Mouse (Mus musculus): Measurements from ENCODE around the gene Tmem185b.

Gene Tmem185b

DNA sequence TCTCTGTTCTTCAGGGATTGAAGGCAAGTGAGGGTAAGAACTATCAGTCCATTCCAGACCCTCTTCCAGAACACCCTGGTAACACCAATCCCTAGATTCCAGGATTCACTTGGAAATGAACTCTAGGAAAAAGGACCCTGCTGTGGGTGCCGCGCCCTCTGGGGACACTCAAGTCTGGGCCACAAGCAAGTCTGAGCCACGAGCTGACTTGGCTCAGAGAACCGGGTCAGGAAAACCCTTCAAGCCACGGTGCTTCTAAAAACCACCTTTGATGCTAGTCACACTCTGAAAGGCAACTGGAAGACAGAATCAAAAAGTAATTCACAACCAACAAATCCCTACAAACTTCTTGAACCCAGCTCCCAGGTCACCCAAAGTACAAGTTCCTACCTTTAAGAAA is 22.2 kb upstream of the Tmem185b start:
- DNase-seq: no peak

DNA sequence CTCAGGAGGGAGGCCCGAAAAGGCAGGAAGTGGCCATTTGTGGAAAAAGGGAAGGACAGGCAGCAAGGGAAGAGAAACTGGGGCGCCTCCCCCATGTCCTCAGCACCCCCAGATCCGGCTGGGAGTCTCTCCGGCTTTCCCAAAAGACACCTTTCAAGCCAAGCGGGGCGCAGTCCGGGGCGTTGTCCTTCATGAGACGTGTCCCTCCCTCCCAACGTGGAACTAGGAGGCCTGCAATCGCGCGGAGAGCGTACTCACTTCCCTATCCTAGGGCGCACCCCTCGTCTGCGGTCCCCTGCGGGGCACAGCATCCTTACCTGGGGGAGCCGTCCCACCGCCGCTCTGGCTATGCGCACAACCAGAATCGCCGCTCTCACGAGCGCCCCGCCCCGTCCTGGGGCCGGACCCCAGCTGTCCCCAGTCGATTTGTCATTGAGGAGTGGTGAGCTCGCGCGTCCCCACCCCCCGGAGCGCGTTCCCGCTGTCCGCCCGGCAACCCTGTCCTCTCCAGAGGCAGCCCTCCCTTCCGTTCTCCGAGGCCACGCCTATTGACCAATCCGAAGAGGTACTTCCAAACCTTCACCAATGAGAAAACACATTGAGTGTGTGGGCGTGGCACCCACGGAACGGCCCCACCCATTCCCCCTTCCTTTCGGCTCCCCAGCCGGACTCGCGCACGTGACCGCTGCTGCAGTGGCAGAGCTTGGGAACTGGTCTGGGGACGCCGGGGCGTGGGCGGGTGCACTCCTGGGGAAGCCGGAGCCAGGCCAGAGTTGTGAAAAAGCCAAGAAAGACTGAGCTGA is 21.5 kb upstream of the Tmem185b start, which contains the start of gene Ralb:
TSS of gene Ralb (minus strand) at position 535 of the 803 bp plus-strand sequence.
- DNase-seq: peak; percentile 99

DNA sequence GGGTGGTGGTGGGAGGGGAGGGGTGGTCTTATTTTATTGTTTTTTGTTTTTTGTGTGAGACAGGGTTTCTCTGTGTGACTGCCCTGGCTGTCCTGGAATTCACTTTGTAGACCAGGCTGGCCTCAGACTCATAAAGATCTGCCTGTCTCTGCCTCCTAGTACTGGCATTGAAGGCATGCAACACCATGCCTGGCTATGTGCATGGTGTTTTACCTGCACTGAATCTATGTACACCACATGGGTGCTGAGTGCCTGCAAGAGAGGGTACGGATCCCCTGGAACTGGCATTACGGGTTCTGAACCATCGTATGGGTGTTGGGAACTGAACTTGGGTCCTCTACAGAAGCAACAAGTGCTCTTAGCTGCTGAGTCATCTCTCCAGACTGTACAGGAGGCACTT is 20.0 kb upstream of the Tmem185b start:
- DNase-seq: no peak

DNA sequence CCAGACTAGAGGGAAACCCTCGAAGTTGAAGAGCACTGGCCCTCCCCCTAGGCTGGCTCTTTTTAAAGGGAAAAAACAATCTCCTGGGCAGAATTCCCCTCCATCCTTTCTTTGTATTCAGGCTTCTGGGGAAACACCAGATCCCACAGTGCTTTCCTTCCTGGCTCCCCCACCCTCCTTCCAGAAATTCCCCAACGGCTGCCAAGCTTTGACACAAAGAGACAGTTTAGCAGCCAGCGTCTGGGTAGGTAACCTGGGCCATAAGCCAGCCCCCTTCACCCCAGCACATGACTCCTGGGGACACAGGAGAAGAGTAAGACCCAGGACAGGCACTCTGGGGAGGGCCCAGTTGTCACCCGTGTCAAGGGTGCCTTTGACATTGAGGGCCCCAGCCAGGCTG is 17.4 kb upstream of the Tmem185b start:
- DNase-seq: peak; percentile 57 to 67

DNA sequence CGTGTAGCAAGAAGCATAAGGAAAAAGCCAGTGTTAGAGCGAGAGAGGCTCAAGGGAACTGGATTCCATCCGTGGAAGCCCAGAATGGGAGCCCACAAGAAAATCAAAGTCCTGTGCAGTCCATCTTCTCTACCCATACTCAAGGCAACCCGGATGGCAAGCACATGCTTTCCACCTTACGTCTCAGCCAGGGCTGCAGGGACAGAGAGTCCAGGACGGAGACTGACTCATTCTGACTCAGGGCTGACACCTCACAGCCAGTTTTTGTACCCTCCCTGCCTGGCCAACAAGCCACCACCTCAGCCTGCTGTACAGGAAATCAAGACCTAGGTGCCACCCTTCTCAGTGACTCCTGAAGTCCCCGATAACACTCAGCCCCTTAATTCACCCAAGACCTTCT is 16.5 kb upstream of the Tmem185b start:
- DNase-seq: no peak

DNA sequence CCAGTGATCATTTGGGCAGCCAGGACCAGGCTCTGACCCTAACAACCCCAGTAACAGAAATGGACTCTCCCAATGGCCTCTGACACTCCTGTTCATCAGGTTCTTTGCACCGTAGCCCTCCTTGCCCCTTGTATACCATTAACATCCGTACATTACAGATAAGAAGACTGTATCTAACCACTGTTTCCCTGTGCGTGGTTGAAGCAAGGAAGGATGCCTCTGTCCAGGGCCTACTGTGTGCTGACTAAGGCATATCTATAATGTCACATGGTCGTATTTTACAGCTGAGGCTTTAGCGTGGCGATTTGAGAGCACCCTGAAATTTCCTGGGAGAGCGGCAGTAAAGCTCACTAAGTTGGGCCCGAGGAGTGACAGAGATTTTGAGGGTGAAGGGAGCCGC is 15.6 kb upstream of the Tmem185b start:
- DNase-seq: no peak

DNA sequence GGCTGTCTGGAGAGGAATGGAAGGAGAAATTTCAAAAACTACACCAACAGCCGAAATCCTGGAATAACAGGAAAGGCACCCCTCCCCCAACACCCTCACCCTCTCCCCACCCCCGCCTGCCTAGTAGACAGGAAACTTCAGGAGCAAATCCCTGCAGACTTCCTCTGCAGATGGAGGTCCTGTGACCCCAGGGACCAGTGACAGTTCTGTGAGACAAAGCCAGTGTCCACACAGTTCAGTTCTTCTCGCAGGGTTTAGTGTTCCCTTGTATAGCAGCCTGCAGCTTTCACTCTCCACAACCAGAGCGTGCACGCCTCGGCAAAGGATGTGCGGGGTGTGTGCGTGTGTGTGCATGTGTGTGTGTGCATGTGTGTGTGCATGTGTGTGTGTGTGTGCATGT is 15.1 kb upstream of the Tmem185b start:
- DNase-seq: no peak

DNA sequence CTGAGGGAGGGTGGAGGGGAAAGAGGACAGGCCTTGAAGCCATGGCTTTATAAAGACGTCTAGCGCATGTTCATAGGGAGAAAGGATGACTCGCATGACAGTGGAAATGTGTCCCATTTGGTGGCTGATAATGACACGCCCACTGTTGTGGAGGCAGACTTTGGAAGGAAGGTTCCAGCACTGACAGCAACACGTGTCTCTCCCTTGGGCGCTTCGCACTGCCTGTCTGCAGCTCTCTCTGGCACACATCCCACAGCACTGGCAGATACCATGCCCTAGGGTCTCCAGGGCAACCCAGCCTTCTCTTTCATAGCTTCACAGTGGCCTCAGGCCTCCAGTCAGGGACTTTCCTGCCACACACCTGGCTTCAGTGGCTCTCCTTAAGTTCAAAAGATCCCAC is 7.9 kb upstream of the Tmem185b start:
- DNase-seq: no peak

DNA sequence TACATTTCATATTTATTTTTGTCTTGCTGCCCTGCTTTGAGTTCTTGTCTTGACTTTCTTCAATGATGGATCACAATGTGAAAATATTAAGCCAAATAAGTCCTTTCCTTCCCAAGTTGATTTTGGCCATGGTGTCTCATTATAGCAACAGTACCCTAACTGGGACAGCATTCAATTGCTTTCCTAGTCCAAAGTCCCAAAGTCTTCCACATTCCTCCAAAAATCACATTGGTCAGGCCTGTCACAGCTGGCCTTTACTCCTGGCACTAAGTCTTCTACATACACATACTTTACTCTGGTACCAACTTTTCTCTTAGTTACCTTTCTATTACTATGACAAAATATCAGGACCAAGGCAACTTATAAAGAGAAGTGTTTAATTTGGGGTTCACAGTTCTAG is 7.2 kb upstream of the Tmem185b start:
- no peak for DNase-seq

DNA sequence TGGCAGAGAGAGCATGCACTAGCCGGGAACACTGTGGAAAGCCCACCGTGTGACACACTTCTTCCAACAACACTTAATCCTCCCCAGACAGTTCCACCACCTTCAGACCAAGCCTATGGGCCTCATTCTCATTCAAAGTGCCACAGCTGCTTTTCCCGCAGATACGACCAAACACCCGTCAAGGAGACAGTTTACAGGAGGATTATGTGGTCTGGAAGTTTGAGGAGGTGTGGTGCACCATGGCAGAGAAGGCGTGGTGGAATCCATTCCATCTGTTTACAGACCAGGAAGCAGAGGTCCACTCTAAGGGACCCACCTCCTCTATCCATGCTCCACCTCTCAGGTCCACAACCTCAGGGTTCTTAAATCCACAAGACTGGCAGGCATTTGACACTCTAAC is 6.7 kb upstream of the Tmem185b start:
- no peak for DNase-seq

DNA sequence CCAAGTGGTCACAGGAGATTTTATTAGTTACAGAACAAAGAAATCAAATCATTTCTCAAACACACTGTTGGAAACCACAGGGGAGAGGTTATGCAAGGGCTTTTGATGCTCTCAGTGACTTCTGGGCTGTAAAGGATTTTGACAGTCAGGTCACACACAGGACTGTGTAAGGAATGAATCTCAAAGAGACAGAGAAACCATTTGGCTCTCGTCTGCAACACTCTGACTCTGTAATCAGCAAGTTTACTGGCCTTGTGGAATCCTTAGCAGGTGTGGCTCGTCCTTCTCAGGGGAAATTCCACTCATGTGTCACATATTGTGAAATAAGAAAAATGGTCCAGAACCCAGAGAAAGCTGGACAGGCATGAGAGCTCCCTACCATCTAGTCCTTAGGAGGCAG is 4.9 kb upstream of the Tmem185b start:
- DNase-seq: no peak

DNA sequence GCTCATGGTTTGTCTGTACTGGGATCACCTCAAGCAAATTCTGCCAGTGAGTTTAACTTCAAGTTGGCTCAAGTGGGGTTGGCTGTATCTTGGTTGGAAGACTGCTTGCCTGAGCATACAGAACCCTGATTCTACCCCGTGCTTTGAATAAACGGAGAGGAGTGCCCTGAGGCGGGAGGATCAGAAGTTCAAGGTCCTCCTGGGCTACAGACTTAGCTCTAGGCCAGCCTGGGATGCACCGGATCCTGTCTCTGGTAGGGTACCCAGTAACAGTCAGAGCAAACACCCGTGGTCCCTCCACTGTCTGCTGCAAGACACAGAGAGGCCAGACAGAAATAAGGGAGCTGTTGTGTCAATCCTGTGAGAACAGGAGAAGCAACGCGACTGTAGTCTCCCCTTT is 4.3 kb upstream of the Tmem185b start:
- DNase-seq: peak in 1 of 2 experiments; percentile 41

DNA sequence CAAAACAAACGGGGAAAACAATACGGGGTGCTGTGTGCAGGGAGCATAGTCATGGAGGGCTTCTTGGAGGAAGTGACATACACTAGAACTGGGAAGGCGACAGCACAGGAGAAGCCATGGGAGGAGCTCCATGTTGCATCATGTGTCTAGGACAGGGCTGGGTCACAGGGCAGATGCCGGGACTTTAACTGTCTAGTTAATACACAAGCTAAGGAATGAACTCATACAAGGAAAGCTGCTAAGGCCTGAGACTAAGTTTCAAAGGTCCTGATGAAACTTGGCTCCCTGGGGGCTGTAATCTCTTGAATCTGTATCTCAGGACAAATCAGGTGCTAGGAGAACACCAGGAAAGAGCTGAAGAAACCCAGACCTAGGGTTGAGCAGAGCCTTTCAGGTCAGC is 3.2 kb upstream of the Tmem185b start:
- peak; percentile 79 to 88 for DNase-seq

DNA sequence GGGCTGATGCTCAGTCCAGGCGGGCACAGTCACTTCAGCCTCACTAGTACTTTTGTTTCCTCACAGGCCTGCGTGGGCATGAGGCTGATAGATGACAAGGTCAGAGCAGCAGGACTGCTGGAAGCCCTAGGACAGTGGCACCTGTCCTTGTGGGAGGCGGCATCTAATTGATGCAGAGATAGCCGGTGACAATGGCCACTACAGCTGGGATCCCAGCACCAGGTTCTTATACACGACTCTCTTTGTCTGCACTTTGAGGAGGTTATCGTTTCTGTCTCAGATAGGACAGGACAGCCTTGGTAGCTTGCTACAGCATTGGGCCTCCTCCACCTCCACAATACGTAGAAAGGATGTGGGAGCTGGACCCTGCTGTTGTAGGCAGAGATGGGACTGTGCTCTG is 2.6 kb upstream of the Tmem185b start:
- no peak for DNase-seq

DNA sequence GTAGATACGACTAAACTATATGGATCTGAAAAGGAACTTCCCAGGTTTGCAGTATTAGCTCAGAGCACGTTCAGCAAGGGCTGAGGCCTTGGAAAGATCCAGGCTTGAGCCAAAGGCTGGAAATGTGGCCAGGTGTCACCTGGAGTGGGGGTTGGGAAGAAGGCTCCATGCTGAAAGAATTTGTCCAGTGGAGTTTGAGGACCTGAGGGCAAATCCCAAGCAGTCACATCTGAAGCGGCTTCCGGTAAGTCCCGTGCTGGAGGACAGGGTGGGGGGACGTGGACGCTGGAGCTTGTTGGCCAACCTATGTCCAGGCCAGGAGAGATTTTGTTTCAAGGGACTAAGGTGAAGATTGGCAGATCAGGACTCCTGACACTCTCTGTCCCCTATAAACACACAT is 2.1 kb upstream of the Tmem185b start:
- DNase-seq: peak; percentile 31 to 40

DNA sequence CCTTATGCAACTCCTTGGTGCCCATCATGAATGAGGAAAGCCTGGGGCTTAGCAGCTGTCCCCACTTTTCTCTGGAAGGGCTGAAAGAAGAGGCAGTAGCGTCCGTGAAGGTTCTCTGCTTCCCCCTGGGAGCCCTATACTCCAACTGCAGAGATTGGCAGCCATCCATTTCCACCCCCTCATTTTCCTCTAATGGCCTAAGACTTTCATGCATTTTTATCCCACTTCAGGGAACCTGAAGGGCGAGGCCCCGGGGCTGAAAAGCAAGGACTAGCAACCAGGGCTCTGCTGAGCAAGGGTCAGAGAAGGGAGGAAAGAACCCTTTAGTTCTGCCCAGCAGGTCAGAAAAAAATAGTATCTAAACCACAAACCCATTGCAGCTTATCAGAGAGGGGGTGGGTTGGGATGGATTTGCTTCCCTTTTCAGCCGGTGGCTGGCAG is 936 bp upstream of the Tmem185b start:
- peak in 1 of 2 experiments; percentile 37 for DNase-seq

DNA sequence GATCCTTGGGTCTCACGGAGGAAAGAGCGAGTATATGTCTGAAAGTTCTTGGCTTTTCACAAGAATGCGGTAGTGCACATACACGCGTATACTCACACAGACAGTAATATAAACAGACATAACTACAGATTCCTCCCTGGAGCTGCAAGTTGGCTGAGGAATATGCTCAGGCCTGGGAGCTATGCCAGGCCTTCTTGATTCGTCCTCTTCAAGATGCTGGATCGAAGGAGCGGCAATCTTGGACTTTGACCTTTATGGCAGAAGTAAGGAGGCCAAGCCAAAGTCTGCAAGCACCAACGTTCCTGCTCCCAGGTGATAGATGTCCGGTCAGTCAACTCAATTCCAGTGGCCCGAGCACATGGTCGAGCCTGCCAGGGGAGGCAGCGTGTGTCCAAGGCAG is 5.0 kb downstream of the Tmem185b start:
- peak; percentile 75 for DNase-seq

DNA sequence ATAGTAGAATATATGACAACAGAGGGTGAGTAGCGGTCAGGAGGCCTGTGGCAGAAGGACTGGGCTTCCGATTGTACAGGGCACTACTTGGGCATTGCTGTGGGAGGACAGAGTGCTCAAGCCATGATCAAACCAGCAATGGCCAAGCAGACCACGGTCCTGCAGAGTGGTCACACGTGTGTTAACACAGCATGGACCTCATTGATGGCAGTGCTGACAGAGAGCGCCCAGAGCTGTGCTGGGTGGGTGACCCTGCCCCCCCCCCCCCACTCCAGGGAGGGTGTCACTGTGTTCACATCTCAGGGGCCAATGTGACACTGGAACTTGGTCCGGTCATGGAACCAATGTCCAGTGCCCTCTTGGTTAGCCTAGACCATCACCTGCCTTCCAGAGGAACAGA is 6.2 kb downstream of the Tmem185b start:
- DNase-seq: no peak

DNA sequence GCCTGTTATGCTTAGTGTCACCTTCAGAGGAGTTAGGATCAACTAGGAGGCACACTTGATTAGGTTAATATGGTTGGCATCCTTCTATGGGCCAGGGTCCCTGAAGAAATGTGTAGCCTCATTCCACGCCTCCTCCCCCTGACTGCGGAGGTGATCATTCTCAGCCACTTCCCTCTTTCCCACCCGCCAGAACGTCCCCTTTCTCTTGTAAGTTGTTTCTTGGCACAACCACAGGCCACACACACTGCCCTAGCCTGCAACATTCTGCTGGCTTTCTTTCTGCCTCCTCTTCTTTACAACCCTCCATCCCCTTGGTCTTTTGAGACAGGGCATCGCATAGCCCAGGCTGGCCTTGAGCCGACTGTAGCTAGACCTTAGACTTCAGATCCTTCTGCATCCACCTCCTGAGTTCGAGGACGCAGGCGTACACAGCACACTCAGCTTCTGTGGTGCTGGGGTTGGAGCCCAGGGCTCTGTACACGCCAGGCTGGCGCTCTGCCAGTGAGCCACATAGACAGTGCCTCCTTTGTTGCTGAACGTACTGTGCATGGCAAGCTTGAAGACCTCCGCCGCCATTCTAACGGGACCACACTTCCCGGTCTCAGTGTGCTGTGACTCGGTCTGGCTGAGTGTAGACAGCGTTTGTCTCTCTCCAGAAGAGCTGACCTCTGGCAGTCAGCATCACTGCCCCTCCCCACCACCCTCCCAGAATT is 7.3 kb downstream of the Tmem185b start:
- no peak for DNase-seq

DNA sequence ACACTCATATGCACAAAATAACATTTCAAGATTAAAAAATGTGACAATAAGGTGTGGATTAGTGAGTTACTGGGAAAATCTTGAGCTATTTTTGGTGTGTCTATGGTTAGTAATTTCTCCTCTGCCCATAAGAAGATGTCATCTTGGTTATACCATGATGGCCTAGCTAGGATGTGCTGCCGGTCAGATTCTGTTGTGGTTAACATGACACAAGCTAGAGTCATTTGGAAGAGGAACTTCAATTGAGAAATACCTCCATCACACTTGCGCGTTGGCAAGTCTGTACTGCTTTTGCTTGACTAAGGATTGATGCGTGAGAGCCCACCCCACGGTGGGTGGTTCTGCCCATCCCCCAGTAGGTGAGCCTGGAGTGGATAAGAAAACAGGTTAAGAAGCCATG is 8.4 kb downstream of the Tmem185b start:
- no peak for DNase-seq

DNA sequence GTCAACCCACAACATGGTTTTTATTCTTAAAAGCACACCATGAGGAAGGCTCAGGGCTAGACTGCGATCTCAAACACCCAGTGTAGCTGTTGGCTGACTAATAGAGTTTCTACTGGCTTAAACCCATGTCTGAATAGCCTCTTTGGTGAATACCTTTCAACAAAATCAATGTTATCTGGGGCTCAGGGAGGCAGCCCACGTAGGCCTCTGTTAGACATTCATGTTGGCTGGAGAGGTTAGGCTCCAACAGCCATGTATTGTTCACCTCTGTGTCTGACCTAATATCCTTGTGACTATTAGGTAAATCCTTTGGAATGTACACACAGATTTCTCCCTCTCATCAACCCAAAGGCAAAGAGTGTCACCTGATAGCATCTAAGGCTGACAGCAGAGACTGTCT is 10.2 kb downstream of the Tmem185b start:
- no peak for DNase-seq

DNA sequence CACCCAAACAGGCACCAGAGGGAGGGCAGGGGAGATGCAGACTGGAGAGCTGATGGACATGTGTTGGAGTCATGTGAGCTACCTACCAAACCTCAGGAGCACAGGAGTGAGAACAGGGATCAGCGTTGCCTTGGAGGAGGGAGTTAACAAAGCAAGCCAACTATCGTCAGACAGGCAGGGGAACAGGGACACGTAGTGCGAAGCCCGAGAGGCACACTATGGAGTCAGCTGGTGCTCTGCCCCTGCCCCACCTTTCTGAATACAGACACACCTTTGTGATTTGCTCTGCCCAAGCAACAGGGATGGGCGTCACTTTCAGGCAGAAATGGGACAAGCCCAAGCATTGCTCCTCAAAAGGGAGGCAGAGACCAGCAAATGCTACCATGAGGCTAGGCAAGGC is 11.7 kb downstream of the Tmem185b start:
- no peak for DNase-seq

DNA sequence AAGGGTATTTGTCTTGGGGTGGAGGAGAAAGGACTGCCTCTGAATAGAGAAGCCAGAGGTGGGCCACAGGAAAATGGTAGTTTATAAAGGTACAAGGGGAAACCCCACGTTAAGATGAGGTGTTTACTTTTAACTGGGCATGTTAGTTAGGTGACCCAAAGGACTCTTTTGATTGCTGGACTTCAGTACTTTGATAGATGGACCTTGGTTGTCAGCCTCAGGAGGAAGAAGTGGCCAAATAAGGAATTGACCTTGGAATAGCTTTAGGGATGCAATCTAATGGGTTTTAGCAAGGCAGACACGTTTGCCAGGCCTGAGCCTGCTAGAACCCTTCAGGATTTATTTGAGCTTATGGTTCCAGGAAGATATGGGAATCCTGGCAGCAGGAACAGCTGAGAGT is 13.3 kb downstream of the Tmem185b start:
- DNase-seq: no peak

DNA sequence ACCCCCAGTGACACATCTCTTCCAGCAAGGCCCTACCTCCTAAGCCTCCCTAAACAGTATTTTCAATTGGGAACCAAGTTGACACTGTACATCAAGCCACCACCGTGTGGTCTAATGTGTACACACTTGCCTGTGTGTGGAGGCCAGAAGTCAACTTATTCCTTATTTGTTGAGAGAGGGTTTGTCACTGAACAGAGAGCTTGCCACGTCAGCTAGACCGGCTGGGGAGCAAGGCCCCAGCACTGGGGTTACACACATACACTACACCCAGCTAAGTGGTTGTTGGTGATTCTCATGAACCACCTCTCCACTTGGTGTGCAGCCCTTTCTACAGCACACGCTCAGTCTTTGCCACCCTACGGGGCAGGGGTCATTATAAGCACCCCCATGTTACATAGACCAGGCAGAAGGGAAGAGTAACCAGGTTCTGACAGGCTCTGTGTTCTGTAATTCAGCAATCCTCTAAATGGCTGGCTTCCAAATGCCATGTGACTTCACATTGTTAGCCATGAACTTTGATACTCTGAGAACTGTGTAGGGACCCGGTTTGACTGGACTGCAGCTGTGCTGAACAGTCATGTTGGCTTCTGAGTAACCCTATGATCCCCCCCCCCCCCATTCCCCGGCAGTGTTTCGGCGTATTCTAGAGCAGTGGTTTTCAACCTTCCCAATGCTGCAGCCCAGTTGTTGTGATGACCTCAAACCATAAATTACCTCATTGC is 15.0 kb downstream of the Tmem185b start:
- DNase-seq: peak; percentile 89 to 92

Measured in kidney, adult 8-10 months (tissue).